Mouse (Mus musculus) intestine, embryonic 16.5 days (tissue): ENCODE measurements around the gene Col8a2. TPM values are rescaled to one million over a fixed set of nuclear protein-coding genes. Genes with fewer than 3 reads are reported as not detected.

ENCODE experiments used
- ATAC-seq: fragments of 200-750 bp; cut with Nextera tagmentation; 2 replicates; pipeline ENCODE4 v1.8.0; 2017; ENCODE audit warnings: moderate TSS enrichment, moderate library complexity
- H3K27ac ChIP-seq: fragments of 300-500 bp; sonication (generic); 2 replicates; pipeline ENCODE4 v1.5.1; 2014; ENCODE audit warnings: mild to moderate bottlenecking, low read length
- H3K27me3 ChIP-seq: fragments of 300-500 bp; sonication (generic); replicated peaks from 2 replicates; pipeline ENCODE4 v1.6.1; 2014; ENCODE audit warnings: low read length, control low read depth, mixed read lengths; ENCODE audit not compliant: control insufficient read depth, insufficient read depth
- H3K36me3 ChIP-seq: fragments of 300-500 bp; sonication (generic); 2 replicates; pipeline ENCODE4 v1.6.1; 2014; ENCODE audit warnings: low read length, control low read depth; ENCODE audit not compliant: control insufficient read depth, insufficient read depth
- H3K4me1 ChIP-seq: fragments of 300-500 bp; sonication (generic); 2 replicates; pipeline ENCODE4 v1.6.1; 2014; ENCODE audit warnings: low read length, control low read depth, mixed read lengths; ENCODE audit not compliant: control insufficient read depth, insufficient read depth
- H3K4me2 ChIP-seq: fragments of 300-500 bp; sonication (generic); 2 replicates; pipeline ENCODE4 v1.6.1; 2014; ENCODE audit warnings: low read depth, low read length, control low read depth
- H3K4me3 ChIP-seq: fragments of 300-500 bp; sonication (generic); 2 replicates; pipeline ENCODE4 v1.5.1; 2014; ENCODE audit warnings: mild to moderate bottlenecking, low read length
- H3K9ac ChIP-seq: fragments of 300-500 bp; sonication (generic); 2 replicates; pipeline ENCODE4 v1.6.1; 2014; ENCODE audit warnings: low read depth, low read length
- H3K9me3 ChIP-seq: fragments of 300-500 bp; sonication (generic); 2 replicates; pipeline ENCODE4 v1.6.1; 2016; ENCODE audit warnings: low read length, control low read depth; ENCODE audit not compliant: control insufficient read depth
- WGBS: fragments of 180-500 bp; shearing (Covaris S2); extraction: QIAGEN DNeasy Blood & Tissue Kit; methylation state at CpG from one replicate; pipeline ENCODE4 v1.1.7; 2014; 5-methylcytosine and 5-hydroxymethylcytosine counted together
- polyA plus RNA-seq: library from polyadenylated mRNA; unstranded; fragments of >200 nt; fragmentation: Nextera tagmentation; extraction: Ambion mirVana; gene quantifications from 2 replicates; pipeline ENCODE4 v1.2.1, GENCODE M21; 2015

Gene Col8a2
- polyA plus RNA-seq, 1 experiment from 2014 or later: 3.5 TPM

DNA sequence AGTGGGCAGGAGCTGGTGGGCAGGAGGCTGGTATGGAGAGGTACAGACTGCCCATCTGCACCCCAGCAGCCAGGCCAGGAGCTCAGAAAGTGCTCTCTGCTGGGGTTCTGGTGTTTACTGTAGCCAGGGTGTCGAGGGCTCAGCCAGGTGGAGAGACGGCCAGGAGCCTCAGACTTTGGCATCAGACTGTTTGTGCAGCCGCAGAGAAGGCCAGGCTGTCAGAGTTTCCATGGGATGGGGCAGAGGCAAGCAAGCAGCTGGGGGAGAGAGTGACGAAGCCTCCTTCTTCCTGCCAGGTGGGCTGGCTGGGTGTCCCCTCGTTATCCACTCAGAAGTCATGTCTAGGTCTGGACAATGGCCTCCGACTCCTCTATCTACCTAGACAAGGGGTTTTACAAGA is 8.6 kb downstream of the Col8a2 start:
- 62% methylated on average over 6 of the region's 6 CpGs for WGBS
- H3K36me3 ChIP-seq: no peaks in the 10 kb centered on the region
- H3K4me2 ChIP-seq: no peak overlapping the region
- H3K9ac ChIP-seq: no peak overlapping the region
- H3K27ac ChIP-seq: no peak overlapping the region
- no peaks in the 10 kb centered on the region for H3K9me3 ChIP-seq
- peaks cover 14% of the 10 kb centered on the region for H3K27me3 ChIP-seq
- H3K4me1 ChIP-seq: peaks cover 13% of the 10 kb centered on the region
- ATAC-seq: no peak
- H3K4me3 ChIP-seq: no peak overlapping the region

DNA sequence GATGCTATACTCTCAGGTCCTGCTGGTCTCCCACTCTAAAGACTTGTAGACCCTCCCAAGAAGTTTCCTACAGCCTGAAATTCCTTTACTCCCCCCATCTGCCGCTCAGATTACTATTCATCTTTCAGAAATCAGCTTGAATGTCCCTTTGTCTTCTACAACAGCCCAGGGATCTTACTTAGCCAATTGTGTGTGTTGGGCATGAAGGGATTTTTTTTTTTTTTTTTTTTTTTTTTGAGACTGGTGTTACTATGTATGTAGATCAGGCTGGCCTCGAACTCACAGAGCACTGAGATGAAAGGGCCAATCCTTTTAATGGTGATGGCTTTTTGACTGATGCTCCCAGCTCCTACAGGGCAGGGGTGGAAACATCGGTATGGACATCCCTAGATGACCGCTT is 9.3 kb downstream of the Col8a2 start:
- Histone ChIP-seq H3K27ac (no peak overlapping the region), H3K9me3 (no peaks in the 10 kb centered on the region), H3K27me3 (peaks cover 22% of the 10 kb centered on the region), H3K4me1 (peaks cover 21% of the 10 kb centered on the region), H3K9ac (no peak overlapping the region), H3K36me3 (no peaks in the 10 kb centered on the region), H3K4me2 (no peak overlapping the region), H3K4me3 (no peak overlapping the region)
- no peak for ATAC-seq
- WGBS: 46% methylated on average over 4 of the region's 4 CpGs

DNA sequence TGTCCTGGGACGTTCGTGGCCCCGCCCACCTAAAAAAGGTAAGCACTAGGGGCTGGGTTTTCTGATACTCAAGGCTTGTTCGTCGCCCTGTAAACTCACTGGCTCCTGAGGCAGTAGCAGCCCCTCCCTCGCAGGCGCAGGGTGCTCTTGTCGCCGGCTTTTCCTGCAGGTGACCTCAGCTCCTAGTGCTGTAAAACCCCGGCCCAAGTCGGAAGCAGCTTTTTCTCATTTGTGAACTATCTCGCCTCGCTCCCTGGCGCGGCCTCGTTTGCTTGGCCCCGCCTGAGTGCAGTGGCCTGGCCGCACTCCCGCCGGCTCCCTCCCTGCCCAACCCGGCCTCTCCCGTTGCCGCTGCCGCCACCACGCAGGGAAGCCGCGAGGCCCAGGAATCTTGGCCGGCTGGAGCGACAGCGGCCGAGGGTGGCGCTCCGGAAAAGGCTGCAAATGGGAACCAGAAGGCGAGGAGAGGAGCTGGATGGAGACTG is 10.1 kb downstream of the Col8a2 start:
- H3K27ac ChIP-seq: no peak overlapping the region; the same call in 1 of the 2 replicates
- peaks cover 29% of the 10 kb centered on the region for H3K27me3 ChIP-seq
- peak overlapping the region; percentile 60 for H3K9ac ChIP-seq
- peaks cover 27% of the 10 kb centered on the region for H3K4me1 ChIP-seq
- H3K4me3 ChIP-seq: peak overlapping the region; percentile 38
- peak overlapping the region; percentile 61 for H3K4me2 ChIP-seq
- no peaks in the 10 kb centered on the region for H3K36me3 ChIP-seq
- WGBS: under 1% methylated on average over 34 of the region's 34 CpGs
- peak; percentile 76 for ATAC-seq
- H3K9me3 ChIP-seq: no peaks in the 10 kb centered on the region

DNA sequence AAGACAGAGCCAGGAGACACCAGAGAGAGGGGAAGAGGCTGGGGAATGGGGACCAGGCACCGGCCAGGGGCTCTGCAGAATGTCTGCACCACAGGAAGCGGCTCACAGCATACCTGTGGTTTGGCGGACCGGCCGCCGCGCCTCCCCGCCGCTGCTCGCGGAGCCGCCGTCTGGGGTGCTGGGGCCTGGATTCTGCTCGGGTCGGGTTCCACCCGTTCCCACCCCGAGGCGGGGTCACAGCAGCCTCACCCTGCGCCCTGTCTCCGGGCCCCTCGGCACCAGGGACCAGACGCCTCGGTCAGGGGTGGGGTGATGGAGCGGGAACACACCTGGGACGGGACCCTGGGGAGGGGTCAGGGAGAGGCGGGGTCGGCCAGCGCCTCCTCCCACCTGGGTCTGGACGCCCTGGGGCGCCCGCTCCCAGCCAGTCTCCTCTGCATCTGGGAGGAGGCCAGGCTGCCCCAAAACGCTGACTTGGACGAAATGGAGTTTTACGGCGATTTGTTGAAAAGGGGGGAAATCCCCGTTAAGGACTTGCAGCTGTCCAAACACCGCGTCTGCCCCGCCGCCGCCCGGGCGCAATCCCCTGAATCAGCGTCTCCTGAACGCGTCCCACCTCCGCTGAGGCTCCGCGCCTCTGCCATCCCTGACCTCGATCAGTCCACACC is 14.5 kb downstream of the Col8a2 start:
- peaks cover 27% of the 10 kb centered on the region for H3K4me1 ChIP-seq
- no peak overlapping the region for H3K27ac ChIP-seq
- peak overlapping the region; percentile 80 for H3K4me2 ChIP-seq
- 0 out of 2 replicates have a peak, but pooled peaks cover 5% of the 10 kb centered on the region for H3K9me3 ChIP-seq
- peak overlapping the region; percentile 56 for H3K9ac ChIP-seq
- peak overlapping the region; percentile 46 for H3K4me3 ChIP-seq
- peaks cover 34% of the 10 kb centered on the region for H3K27me3 ChIP-seq
- peak; percentile 30 for ATAC-seq
- no peaks in the 10 kb centered on the region for H3K36me3 ChIP-seq
- WGBS: under 1% methylated on average over 48 of the region's 50 CpGs

DNA sequence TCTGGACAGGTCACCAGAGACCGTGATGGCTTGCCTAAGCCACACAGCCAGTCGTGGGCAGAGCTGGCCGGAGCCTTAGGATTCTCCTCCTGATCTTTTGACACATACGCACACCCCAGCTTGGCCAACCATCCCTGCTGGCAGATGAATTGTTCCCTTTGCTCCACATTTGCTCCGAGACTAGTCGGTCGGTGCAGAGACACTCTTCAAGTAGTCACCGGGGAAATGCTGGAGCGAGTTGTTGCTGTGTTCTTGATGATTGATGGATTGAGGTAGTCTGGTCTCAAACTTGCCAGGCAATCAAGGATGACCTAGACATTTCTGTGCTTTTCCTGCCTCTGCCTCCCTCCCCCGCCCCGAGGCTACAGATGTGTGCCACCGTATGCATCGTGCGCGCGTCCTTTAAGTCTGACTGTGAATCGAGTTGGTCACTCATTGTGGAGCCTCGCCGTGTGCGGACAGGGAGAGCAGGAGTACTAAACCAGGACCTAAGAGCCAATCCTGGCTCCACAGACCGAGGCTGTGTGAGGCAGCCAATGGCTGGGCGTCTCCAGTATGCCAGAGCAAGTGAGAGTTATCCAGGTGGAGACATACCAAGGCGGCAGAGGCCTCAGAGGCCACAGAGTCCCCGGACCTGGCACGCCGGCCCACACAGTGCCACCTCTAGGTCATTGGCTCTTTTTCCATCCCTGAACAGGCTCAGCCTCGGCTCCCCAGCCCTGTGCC is 15.2 kb downstream of the Col8a2 start:
- WGBS: 13% methylated on average over 27 of the region's 27 CpGs
- no peak for ATAC-seq
- H3K9me3 ChIP-seq: 0 out of 2 replicates have a peak, but pooled peaks cover 7% of the 10 kb centered on the region
- peaks cover 34% of the 10 kb centered on the region for H3K27me3 ChIP-seq
- no peaks in the 10 kb centered on the region for H3K36me3 ChIP-seq
- H3K9ac ChIP-seq: peak overlapping the region; percentile 56
- H3K4me1 ChIP-seq: peaks cover 22% of the 10 kb centered on the region
- peak overlapping the region; percentile 46 for H3K4me3 ChIP-seq
- peak overlapping the region; percentile 80 for H3K4me2 ChIP-seq
- no peak overlapping the region for H3K27ac ChIP-seq

DNA sequence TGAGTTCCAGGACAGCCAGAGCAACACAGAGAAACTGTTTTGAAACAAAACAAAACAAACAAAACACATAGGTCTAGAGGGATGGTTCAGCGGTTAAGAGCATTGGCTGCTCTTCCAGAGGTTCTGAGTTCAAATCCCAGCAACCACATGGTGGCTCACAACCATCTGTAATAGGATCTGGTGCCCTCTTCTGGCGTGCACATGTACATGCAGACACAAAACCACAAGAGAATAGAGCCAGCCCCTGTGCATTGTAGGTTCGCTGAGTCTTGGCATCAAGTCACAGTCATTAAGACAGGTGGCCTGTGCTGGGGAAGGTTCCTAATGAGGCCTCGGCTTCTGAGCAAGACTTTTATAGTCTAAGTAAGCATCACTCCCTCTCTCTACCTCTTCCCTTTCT is 17.3 kb downstream of the Col8a2 start:
- H3K27me3 ChIP-seq: peaks cover 34% of the 10 kb centered on the region
- no peak overlapping the region for H3K4me2 ChIP-seq
- 70% methylated on average over 4 of the region's 4 CpGs for WGBS
- H3K4me3 ChIP-seq: no peak overlapping the region
- H3K9me3 ChIP-seq: 0 out of 2 replicates have a peak, but pooled peaks cover 7% of the 10 kb centered on the region
- no peak for ATAC-seq
- H3K36me3 ChIP-seq: no peaks in the 10 kb centered on the region
- H3K4me1 ChIP-seq: peaks cover 15% of the 10 kb centered on the region
- no peak overlapping the region for H3K9ac ChIP-seq
- no peak overlapping the region for H3K27ac ChIP-seq

DNA sequence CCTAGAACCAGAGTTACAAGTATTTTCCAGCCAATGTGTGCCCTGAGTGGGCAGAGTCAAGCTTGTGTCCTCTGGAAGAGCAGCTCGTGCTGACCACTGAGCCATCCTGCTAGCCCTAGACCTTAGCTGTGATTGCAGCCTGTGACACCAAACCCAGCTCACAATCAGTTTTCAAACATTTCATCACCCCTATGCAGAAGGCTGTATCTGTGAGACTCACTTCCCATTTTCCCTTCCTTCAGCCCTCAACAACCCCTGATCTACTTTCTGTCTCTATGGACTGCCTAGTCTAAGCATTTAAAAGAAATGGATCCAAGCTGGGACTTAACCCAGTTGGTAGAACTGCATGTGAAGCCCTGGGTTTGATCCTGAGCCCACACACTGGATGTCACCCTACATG is 18.8 kb downstream of the Col8a2 start:
- WGBS: 96% methylated on average over 1 of the region's 1 CpGs

DNA sequence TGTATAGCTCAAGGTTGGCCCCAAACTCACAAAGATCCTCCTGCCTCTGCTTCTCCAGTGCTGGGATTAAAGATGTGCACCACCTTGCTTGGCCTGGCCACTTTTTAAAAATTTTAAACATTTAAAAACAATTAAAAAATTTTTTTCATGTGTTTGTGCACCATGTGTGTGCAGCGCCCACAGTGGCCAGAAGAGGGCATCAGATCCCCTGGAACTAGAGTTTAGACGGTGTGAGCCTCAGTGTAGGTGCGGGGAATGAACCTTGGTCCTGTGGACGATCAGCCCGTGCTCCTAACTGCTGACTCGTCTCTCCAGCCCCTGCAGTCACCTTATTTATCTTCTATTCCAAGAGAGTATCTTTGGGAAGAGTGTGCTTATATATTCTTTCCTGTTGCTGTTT is 19.5 kb downstream of the Col8a2 start:
- peaks cover 5% of the 10 kb centered on the region for H3K4me1 ChIP-seq
- H3K27me3 ChIP-seq: peaks cover 21% of the 10 kb centered on the region
- no peak overlapping the region for H3K9ac ChIP-seq
- ATAC-seq: no peak
- no peak overlapping the region for H3K4me2 ChIP-seq
- WGBS: 89% methylated on average over 6 of the region's 6 CpGs
- H3K9me3 ChIP-seq: 0 out of 2 replicates have a peak, but pooled peaks cover 7% of the 10 kb centered on the region
- no peak overlapping the region for H3K4me3 ChIP-seq
- no peak overlapping the region for H3K27ac ChIP-seq
- H3K36me3 ChIP-seq: no peaks in the 10 kb centered on the region

More for the DNA sequence above, 18.8 kb downstream of the Col8a2 start:
- Histone ChIP-seq H3K4me2 (no peak overlapping the region), H3K4me1 (peaks cover 11% of the 10 kb centered on the region), H3K4me3 (no peak overlapping the region), H3K9ac (no peak overlapping the region), H3K27ac (no peak overlapping the region), H3K9me3 (0 out of 2 replicates have a peak, but pooled peaks cover 7% of the 10 kb centered on the region), H3K36me3 (no peaks in the 10 kb centered on the region), H3K27me3 (peaks cover 27% of the 10 kb centered on the region)
- ATAC-seq: no peak

DNA sequence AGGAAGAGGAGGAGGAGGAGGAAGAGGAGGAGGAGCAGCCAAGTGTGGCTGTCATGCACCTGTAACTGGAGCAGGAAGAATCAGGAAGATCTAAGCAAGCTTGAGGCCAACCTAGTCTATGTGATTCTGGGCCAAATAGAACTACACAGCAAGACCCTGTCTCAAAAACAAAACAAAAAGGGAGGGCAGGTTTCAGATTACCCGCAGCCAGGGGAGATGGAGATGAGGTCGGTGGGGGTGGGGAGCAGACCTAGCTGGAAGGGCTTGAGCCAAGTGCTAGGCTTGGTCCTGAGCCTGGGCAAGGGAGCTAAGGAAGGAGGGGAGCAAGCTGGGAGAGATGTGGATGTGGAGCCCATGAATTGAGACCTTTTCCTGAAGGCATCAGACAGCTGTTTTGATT is 20.2 kb downstream of the Col8a2 start:
- no peak overlapping the region for H3K9ac ChIP-seq
- ATAC-seq: no peak
- no peak overlapping the region for H3K4me2 ChIP-seq
- no peak overlapping the region for H3K4me3 ChIP-seq
- WGBS: 28% methylated on average over 2 of the region's 2 CpGs
- H3K36me3 ChIP-seq: no peaks in the 10 kb centered on the region
- H3K4me1 ChIP-seq: no peaks in the 10 kb centered on the region
- H3K27me3 ChIP-seq: peaks cover 14% of the 10 kb centered on the region
- 0 out of 2 replicates have a peak, but pooled peaks cover 7% of the 10 kb centered on the region for H3K9me3 ChIP-seq
- H3K27ac ChIP-seq: no peak overlapping the region
